Mouse (Mus musculus) limb, embryonic 13.5 days (tissue): ENCODE measurements at regions not wholly inside any gene's neighbourhood (a gene's known extent, or its start where the extent isn't known, plus 50 kb on each side); places are given as distances from the start of the nearest gene placed in this dataset.
A peak's percentile ranks its signal among the peaks of the same experiment; 100 is the strongest.
"Not testable (repeated sequence)": the region's sequence is repeated elsewhere in the genome, so short reads cannot be mapped to it uniquely, and the experiment has no call there.

Experiments
- ATAC-seq: fragments of 200-750 bp; cut with Nextera tagmentation; 2 replicates; pipeline ENCODE4 v1.8.0; 2017; ENCODE audit warnings: low read depth, moderate number of reproducible peaks, moderate TSS enrichment; ENCODE audit not compliant: low FRiP score
- H3K27ac ChIP-seq: fragments of 300-500 bp; sonication (generic); 2 replicates; pipeline ENCODE4 v1.5.1; 2015; ENCODE audit warnings: inconsistent platforms, mild to moderate bottlenecking, moderate library complexity
- H3K27me3 ChIP-seq: fragments of 300-500 bp; sonication (generic); 2 replicates; pipeline ENCODE4 v1.6.1; 2015; ENCODE audit warnings: mild to moderate bottlenecking, inconsistent platforms
- H3K36me3 ChIP-seq: fragments of 300-500 bp; sonication (generic); 2 replicates; pipeline ENCODE4 v1.6.1; 2015; ENCODE audit warnings: inconsistent platforms, mild to moderate bottlenecking, moderate library complexity
- H3K4me1 ChIP-seq: fragments of 300-500 bp; sonication (generic); 2 replicates; pipeline ENCODE4 v1.6.1; 2015; ENCODE audit warnings: inconsistent platforms
- H3K4me2 ChIP-seq: fragments of 300-500 bp; sonication (generic); replicated peaks from 2 replicates; pipeline ENCODE4 v1.6.1; 2015; ENCODE audit warnings: inconsistent platforms, mild to moderate bottlenecking, moderate library complexity
- H3K4me3 ChIP-seq: fragments of 300-500 bp; sonication (generic); 2 replicates; pipeline ENCODE4 v1.5.1; 2015; ENCODE audit warnings: moderate library complexity, mild to moderate bottlenecking, inconsistent platforms
- H3K9ac ChIP-seq: fragments of 300-500 bp; sonication (generic); 2 replicates; pipeline ENCODE4 v1.6.1; 2015; ENCODE audit warnings: mild to moderate bottlenecking, inconsistent platforms
- H3K9me3 ChIP-seq: fragments of 300-500 bp; sonication (generic); 2 replicates; pipeline ENCODE4 v1.6.1; 2016; ENCODE audit warnings: inconsistent platforms
- WGBS: fragments of 180-500 bp; shearing (Covaris S2); methylation state at CpG from one replicate; pipeline ENCODE4 v1.1.7; 2015; 5-methylcytosine and 5-hydroxymethylcytosine counted together

GRCm38 (mm10) chr9:82300046-82300445 lies 436.6 kb downstream of the Mei4 start:
- no peaks in the 10 kb centered on the region for H3K4me1 ChIP-seq
- H3K9ac ChIP-seq, result no peak overlapping the region
- no peaks in the 10 kb centered on the region for H3K9me3 ChIP-seq
- WGBS, result 92% methylated on average over 2 of the region's 2 CpGs
- H3K4me3 ChIP-seq, result no peak overlapping the region
- no peak for ATAC-seq
- H3K36me3 ChIP-seq, result no peaks in the 10 kb centered on the region
- H3K27me3 ChIP-seq, result no peaks in the 10 kb centered on the region
- H3K27ac ChIP-seq, result no peak overlapping the region
- no peak overlapping the region for H3K4me2 ChIP-seq

GRCm38 (mm10) chr9:82306285-82306684 lies 442.8 kb downstream of the Mei4 start:
- ATAC-seq, result peak; percentile 80; the same call in 1 of the 2 replicates
- 56% methylated on average over 2 of the region's 2 CpGs for WGBS

GRCm38 (mm10) chr9:82312466-82312865 lies 449.0 kb downstream of the Mei4 start:
- Histone ChIP-seq H3K36me3 (no peaks in the 10 kb centered on the region), H3K9me3 (no peaks in the 10 kb centered on the region), H3K4me1 (no peaks in the 10 kb centered on the region), H3K27ac (no peak overlapping the region), H3K4me2 (no peak overlapping the region), H3K27me3 (no peaks in the 10 kb centered on the region), H3K4me3 (no peak overlapping the region), H3K9ac (no peak overlapping the region)
- ATAC-seq, result no peak
- WGBS, result 76% methylated on average over 2 of the region's 2 CpGs

More at GRCm38 (mm10) chr9:82306285-82306684, 442.8 kb downstream of the Mei4 start:
- Histone ChIP-seq H3K4me2 (no peak overlapping the region), H3K9ac (no peak overlapping the region), H3K27ac (no peak overlapping the region), H3K27me3 (no peaks in the 10 kb centered on the region), H3K4me3 (no peak overlapping the region), H3K36me3 (no peaks in the 10 kb centered on the region), H3K4me1 (no peaks in the 10 kb centered on the region), H3K9me3 (no peaks in the 10 kb centered on the region)

- no peaks in the 10 kb centered on the region for H3K27me3 ChIP-seq
- WGBS, result 68% methylated on average over 3 of the region's 3 CpGs
- no peak overlapping the region for H3K4me2 ChIP-seq
- ATAC-seq, result no peak
- H3K36me3 ChIP-seq, result no peaks in the 10 kb centered on the region
- H3K9me3 ChIP-seq, result no peaks in the 10 kb centered on the region
- H3K4me3 ChIP-seq, result no peak overlapping the region
- H3K9ac ChIP-seq, result no peak overlapping the region
- no peak overlapping the region for H3K27ac ChIP-seq
- no peaks in the 10 kb centered on the region for H3K4me1 ChIP-seq
Measured at GRCm38 (mm10) chr9:82340452-82340851, 477.0 kb downstream of the Mei4 start.

- ATAC-seq, H3K4me3 ChIP-seq, H3K27ac ChIP-seq, H3K9ac ChIP-seq, H3K4me1 ChIP-seq, H3K4me2 ChIP-seq, H3K27me3 ChIP-seq, H3K9me3 ChIP-seq, H3K36me3 ChIP-seq: not testable (repeated sequence)
Measured at GRCm38 (mm10) chr9:82350784-82351183, 478.6 kb upstream of the Irak1bp1 start.

- Histone ChIP-seq H3K9ac (no peak overlapping the region), H3K4me3 (no peak overlapping the region)
Measured at GRCm38 (mm10) chr9:82359573-82359972, 469.8 kb upstream of the Irak1bp1 start.

GRCm38 (mm10) chr9:82402355-82402754 lies 427.0 kb upstream of the Irak1bp1 start:
- H3K27me3 ChIP-seq, result no peaks in the 10 kb centered on the region
- no peak overlapping the region for H3K4me2 ChIP-seq
- H3K9me3 ChIP-seq, result no peaks in the 10 kb centered on the region
- no peak for ATAC-seq
- H3K4me3 ChIP-seq, result no peak overlapping the region
- no peaks in the 10 kb centered on the region for H3K4me1 ChIP-seq
- no peak overlapping the region for H3K9ac ChIP-seq
- WGBS, result 58% methylated on average over 3 of the region's 3 CpGs
- H3K27ac ChIP-seq, result no peak overlapping the region
- no peaks in the 10 kb centered on the region for H3K36me3 ChIP-seq

More at GRCm38 (mm10) chr9:82359573-82359972, 469.8 kb upstream of the Irak1bp1 start:
- no peak overlapping the region for H3K4me2 ChIP-seq
- H3K9me3 ChIP-seq, result no peaks in the 10 kb centered on the region
- WGBS, result 86% methylated on average over 2 of the region's 2 CpGs
- no peaks in the 10 kb centered on the region for H3K36me3 ChIP-seq
- no peak for ATAC-seq
- H3K4me1 ChIP-seq, result no peaks in the 10 kb centered on the region
- H3K27ac ChIP-seq, result no peak overlapping the region
- no peaks in the 10 kb centered on the region for H3K27me3 ChIP-seq

- Histone ChIP-seq H3K9ac (no peak overlapping the region), H3K9me3 (no peaks in the 10 kb centered on the region), H3K4me2 (no peak overlapping the region), H3K27me3 (no peaks in the 10 kb centered on the region), H3K36me3 (no peaks in the 10 kb centered on the region), H3K27ac (no peak overlapping the region), H3K4me1 (no peaks in the 10 kb centered on the region), H3K4me3 (no peak overlapping the region)
- ATAC-seq, result no peak
Measured at GRCm38 (mm10) chr9:82404010-82404409, 425.3 kb upstream of the Irak1bp1 start.

GRCm38 (mm10) chr9:82407177-82407576 lies 422.2 kb upstream of the Irak1bp1 start:
- 77% methylated on average over 3 of the region's 3 CpGs for WGBS
- Histone ChIP-seq H3K4me2 (no peak overlapping the region), H3K36me3 (no peaks in the 10 kb centered on the region), H3K4me1 (no peaks in the 10 kb centered on the region), H3K27me3 (no peaks in the 10 kb centered on the region), H3K27ac (no peak overlapping the region), H3K4me3 (no peak overlapping the region), H3K9me3 (no peaks in the 10 kb centered on the region), H3K9ac (no peak overlapping the region)
- no peak for ATAC-seq

- H3K36me3 ChIP-seq, result no peaks in the 10 kb centered on the region
- no peaks in the 10 kb centered on the region for H3K9me3 ChIP-seq
- H3K27ac ChIP-seq, result no peak overlapping the region
- no peak overlapping the region for H3K4me2 ChIP-seq
- no peak for ATAC-seq
- H3K9ac ChIP-seq, result no peak overlapping the region
- no peaks in the 10 kb centered on the region for H3K27me3 ChIP-seq
- H3K4me1 ChIP-seq, result no peaks in the 10 kb centered on the region
- WGBS, result 42% methylated on average over 2 of the region's 2 CpGs
- H3K4me3 ChIP-seq, result no peak overlapping the region
Measured at GRCm38 (mm10) chr9:82408969-82409368, 420.4 kb upstream of the Irak1bp1 start.
